Mouse (Mus musculus): ENCODE measurements around the gene Pde3a.

Pde3a gene

DNA sequence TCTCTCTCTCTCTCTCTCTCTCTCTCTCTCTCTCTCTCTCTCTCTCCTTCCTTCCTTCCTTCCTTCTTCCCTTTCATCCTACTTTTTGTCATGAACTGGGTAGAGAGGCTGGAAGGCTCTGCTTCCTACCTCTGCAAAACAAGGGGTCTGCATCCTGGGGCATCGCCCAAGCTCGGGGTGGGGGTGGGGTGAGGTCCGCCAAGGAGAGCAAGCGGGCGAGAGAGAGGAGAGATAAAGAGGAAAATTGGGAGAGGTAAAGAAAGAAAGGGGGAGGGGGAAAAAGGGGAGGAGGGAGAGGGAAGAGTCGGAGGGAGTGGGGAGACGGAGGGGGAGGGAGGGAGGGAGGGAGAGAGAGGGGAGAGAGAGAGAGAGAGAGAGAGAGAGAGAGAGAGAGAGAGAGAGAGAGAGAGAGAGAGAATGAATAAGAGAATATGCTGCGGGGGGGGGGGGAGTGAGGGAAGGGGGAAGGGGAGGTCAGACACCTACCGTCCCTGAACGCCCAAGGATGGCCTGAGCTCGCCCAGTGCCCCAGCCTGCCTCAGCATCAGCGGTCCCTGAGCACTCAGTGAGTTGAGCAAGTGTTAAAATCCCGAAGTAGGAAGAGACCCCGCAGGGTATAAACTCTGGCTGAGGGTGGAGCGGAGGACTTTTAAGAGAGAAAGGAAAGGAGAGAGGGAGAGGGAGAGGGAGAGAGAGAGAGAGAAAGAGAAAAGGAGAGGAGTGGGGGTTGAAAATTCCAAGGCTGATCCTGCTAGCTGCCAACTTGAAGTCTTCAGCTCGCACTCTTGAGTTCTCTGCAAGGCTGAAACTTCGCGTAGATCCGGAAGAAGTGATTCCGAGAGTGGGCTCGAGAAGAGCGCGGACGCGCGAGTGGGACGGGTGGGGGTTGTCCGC is at the start of gene Pde3a:
Gene Pde3a (plus strand): TSS at position 579 of the 894 bp plus-strand sequence.
- no peak for DNase-seq (ENCODE audit: low read depth)

DNA sequence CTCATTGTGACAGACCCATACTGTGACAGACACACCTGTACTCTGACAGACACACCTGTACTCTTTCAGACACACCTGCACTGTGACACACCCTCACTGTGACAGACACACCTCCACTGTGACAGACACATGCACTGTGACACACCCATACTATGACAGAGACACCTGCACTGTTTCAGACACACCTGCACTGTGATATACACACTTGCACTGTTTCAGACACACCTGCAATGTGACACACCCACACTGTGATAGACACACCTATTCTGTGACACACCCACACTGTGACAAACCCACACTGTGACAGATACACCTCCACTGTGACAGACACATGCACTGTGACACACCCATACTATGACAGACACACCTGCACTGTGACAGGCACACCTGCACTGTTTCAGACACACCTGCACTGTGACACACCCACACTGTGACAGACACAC is 48.9 kb upstream of the Pde3a start:
- DNase-seq (ENCODE audit: low read depth) = no peak

DNA sequence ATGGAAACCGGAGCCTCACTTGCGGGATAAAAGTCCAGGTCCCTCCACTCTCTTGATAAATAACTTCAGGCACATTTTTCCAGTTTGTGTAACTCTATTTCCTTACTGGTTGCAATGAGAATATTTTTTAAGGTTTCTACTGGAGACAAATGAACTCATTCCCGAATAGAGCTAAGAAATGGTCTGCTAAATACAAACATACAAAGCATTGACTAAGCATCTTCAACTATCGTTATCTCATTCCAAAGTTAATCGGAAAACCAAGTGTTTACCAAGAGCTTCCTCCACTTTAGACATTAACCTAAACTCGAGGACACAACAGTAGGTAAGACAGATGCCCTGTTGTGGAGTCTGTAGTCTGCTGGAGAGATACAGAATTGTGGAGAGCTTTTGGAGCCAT is 41.5 kb upstream of the Pde3a start:
- no peak for DNase-seq (ENCODE audit: low read depth)

DNA sequence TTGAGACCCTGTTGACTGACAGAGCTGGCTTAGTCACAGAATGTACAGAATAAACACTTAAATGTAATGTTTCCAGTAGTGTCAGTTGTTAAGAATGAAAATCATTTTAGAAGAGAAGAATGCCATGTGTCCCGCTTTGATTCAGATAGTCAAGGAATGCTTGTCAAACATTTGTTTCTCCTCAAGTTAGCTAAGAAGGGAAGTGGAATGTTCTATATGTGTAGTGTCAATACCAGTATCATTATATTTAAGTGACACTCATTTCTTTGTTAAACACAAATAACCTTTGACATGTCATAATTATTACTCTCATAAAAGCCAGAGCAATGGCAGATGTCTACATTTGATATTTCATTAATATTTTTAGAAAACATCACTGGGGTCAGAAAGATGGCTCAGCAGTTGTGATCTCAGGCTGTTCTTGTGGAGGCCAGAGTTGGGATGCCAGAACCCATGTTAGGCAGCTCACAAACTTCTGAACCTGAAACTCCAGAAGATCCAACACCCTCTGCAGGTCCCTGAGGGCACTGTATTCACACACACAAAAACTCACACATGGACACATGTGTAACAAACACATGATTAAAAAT is 40.7 kb upstream of the Pde3a start:
- no peak for DNase-seq (ENCODE audit: low read depth)

DNA sequence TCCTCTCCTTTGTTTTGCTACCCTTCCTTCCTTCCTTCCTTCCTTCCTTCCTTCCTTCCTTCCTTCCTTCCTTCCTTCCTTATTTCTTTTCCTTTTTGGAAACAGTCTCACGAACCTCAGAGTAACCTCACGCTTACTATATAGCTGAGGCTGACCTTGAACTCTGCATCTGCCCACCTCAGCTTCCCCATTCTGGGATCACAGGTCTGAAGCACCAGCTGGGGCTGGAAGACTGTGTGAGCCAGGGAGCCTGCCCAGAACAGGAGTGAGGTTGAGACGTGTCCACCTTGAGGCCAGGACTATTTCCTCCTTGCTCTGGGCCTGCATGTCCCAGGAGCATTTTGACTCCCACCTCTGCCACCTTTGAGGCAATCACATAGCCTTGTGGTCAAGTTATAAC is 39.0 kb upstream of the Pde3a start:
- no peak for DNase-seq (ENCODE audit: low read depth)

DNA sequence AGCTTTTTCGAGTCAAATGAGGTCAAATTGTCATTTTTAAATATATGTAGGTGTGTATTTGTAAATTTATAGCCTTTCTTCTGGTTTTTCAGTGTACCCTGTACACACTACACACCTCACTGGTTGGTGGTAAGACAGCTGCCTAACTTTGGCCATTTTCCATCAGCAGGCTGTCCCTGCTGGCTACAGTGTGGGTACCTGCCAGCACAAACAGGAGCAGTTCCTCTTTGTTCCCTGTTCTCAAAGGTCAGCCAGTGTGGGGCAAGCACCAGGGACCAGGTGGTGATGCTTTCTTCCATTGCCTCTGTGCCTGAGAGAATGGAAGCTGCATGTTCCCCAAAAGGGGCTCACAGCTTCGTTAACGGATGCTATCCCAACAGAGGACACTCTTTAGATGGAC is 28.0 kb upstream of the Pde3a start:
- DNase-seq (ENCODE audit: low read depth) = no peak

DNA sequence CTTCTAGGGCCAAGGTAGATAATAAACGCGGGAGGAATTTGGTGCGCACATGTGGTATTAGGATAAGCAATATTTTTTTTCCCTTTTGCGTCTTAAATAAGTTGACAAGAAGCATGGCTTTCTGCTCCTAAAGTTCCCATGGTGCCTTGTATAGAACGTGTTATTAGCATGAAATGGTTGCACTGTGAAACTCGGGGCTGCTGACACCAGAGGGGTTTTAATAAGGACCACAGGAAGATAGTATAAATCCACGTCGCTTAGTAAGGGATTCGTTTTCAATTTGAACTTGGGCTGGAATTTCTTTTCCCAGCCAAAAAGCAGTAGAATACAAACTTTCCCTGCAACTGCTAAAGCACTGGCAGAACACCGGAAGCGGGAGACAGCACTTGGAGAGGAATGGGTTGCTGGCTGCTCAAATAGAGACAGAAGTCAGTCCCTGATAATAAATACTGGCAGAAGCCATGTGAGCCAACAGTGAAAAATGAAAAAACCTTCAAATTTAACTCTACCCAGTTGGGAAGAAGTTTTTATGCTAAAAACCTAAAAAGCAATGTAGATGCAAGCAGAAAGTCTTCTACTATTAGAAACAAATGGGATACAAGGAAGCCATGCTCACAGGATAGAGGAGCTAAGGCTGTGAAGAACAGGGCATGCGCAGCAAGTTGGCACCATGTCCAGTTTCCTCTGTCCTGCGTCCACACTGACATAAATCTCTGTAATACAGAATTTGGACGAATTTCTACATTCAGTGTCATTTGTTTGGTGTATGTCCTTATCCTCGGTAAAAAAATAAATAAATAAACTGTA is 22.0 kb upstream of the Pde3a start:
- no peak for DNase-seq (ENCODE audit: low read depth)

DNA sequence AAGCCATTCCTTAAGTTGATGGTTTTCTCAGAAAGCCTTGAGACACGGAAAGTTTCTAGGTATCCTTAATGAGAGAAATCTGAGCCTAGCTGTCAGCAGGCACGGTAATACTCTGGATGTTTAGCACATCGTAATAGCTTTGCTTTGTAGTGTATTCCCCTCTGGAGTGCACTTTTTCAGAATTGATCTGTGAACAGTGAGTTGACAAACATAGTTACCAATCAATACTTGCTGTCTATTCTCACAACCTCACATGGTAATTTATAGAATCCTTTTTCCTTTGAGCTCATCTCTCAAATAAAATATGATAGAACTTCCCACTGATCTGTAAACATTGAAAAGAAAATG is 21.4 kb upstream of the Pde3a start:
- DNase-seq (ENCODE audit: low read depth) = no peak

DNA sequence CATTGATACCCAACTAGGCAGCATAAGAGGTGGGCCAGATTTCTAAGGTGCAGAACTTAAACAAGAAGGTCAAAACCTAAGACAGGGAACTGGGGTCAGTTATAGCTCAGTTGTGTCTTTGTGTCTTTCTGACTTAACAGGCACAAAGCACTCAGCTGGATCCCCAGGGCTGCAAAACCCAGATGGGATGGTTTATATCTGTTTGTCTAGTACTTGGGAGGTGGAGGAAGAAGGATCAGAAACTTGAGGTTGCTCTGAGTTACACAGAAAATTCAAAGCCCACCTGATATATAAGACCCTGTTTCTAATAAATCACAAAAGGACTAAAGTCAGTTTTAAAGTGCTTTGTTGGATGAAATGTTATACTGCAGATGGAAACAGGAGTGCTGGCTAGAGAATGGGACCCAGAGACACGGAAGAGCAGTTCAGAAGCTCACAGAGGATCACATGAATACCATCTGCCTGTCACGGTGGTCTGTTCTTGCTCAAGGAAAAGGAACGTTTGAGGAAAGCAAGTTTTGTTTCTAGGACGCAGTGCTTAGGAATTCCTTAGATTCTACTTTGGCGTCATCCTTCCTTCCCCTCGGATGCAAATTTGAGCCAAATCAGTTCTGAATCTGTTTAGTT is 16.2 kb upstream of the Pde3a start:
- no peak for DNase-seq (ENCODE audit: low read depth)

DNA sequence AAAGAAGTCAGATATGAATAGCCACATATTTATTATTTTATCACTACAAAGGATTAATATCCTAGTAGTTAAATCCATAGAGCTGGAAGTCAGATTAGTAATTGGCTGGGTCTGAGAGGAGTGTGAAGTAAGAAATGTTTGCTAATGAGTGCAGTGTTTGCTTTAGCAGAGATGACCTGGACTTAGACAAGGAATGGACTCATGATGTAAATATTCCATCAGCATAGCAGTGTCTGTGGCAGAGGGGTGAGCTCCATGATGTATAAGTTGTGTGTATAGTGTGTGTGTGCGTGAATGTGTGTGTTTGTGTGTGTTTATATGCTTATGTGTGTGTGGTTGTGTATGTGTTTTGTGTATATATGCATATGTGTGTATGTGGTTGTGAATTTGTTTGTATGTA is 7.3 kb upstream of the Pde3a start:
- no peak for DNase-seq (ENCODE audit: low read depth)

DNA sequence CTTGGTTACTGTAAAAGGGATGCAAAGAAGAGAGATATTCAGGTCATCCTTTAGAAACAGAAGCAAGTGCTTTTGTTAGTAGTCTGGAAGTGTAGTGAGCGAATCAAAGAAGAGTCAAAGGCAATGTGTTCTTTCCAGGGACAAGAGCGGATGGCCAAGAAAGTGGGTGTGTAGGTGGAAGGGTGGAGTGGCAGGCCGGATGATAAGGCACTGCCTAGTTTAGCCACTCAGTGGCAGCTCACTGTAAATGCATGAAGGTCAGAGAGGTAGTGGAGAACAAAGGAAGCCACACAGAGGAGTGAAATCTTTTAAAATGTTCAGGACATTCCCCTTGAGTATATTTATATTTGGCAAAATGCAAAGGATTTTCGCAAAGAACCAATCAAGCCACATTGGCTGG is 4.0 kb upstream of the Pde3a start:
- DNase-seq (ENCODE audit: low read depth) = no peak

DNA sequence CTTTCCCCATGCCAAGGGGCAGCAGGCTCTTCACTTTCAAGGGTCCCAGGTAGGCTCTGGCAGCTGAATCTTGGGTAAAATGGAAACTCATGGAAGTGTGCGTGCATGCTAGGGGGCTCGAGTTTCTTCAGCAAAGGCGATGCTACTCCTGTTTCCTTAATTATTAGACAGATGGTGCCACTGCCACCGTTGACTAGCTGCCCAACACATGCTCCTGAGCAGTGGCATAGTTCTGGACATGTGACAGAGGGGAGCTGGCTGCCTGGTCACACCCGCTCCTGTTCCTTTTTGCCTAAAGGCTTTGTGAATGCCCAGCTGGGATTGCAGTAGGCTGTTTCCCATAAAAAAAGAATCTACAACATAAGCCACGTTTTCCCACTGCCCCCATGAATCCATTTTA is 2.7 kb upstream of the Pde3a start:
- DNase-seq (ENCODE audit: low read depth) = no peak

DNA sequence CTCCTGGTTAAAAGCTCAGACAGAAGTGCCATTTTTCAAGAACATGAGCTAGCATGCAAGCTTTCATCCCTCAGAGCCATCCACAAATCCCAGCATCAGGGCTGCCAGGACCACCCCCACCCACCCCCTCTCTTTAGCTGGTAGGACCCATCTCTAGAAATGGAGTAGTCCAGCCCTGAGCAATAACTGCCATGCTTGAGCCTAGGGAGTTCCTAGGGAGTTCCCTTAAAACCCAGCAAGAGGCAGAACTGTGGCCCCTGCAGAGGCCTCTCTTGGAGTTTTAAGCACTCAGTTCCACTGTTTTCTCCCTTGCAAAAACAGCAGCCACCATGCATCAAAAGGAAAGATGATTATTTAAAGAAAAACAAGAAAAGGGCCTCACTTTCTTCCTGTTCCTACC is 988 bp upstream of the Pde3a start:
- no peak for DNase-seq (ENCODE audit: low read depth)

DNA sequence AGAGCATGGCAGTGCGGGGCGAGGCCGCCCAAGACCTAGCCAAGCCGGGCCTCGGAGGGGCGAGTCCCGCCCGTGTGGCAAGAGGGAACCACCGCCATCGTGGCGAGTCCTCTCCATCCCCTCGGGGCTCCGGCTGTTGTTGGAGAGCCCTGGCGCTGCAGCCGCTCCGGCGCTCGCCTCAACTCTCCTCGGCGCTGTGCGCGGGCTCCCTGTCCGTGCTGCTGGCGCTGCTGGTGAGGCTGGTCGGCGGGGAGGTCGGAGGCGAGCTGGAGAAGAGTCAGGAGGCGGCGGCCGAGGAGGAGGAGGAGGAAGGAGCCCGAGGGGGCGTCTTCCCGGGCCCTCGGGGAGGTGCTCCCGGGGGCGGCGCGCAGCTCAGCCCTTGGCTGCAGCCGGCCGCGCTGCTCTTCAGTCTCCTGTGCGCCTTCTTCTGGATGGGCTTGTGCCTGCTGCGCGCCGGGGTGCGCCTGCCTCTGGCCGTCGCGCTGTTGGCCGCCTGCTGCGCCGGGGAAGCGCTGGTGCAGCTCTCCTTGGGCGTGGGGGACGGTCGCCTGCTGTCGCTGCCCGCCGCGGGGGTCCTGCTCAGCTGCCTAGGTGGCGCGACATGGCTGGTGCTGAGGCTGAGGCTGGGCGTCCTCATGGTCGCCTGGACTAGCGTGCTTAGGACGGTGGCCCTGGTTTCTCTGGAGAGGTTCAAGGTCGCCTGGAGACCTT is 671 bp downstream of the Pde3a start:
- DNase-seq (ENCODE audit: low read depth) = no peak

DNA sequence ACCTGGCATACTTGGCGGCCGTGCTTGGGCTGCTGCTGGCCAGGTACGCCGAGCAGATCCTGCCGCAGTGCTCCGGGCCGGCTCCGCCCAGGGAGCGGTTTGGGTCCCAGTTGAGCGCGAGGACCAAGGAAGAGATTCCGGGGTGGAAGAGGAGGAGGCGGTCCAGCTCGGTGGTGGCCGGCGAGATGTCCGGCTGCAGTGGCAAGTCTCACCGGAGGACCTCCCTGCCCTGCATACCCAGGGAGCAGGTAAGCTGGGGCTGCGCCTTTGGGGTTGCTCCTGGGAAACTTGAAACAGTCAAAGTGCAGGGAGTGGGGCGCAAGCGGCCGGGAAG is 1.2 kb downstream of the Pde3a start:
- no peak for DNase-seq (ENCODE audit: low read depth)

DNA sequence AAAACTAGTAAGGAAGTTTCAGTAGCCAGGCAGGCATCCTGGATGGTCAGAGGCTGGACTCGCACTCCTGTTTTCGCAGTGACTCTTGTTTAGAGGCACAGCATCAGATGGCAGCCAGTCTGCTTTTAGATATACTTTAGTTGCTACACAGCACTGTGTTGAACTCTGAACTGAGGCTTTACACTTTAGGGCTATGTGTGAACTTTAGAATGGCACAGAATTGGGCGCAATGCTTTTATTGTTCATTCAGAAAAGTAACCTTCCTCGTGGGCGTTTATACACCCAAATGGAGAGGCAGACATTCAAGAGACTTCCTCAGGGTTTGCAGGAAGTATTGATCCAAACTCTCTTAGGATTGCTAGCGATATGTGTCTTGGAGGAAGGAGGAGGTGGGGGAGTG is 1.9 kb downstream of the Pde3a start:
- DNase-seq (ENCODE audit: low read depth) = no peak

DNA sequence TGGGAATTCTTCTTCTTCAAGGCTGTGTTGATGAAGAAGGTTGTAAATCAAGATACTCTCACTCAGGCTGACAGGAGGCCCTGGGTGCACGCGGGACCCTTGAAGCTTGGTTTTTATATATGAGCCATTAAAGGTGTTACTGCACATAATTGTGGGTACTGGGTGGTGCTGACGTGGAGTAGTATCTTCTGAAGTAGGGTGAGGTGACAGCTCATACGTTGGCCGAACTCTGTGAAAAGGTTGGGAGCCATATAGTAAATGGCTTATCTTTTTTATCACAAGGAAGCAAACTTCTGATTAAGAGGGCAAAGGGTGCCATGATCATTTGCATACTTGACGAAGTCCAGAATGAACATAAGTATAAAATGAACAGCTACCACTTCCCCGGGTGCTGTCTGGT is 3.5 kb downstream of the Pde3a start:
- DNase-seq (ENCODE audit: low read depth) = no peak

DNA sequence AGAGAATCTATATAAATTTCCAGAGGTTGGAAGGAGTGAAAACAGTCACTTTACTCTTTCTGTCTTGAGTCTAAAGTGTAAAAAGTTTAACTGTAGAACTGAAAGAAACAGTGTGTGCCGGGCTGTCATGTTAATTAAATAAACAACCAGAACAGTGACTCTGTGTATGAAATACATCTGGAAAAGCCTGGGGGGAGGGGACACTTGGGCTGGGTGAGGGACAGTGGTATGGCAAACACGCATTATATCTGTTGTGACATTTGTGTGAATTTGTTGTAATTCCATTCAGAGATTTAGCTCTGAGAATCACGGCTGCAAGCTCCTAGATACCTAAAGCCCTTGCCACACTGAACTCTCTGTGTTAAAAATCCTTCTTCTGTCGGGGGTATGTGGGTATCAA is 5.9 kb downstream of the Pde3a start:
- DNase-seq (ENCODE audit: low read depth) = no peak

DNA sequence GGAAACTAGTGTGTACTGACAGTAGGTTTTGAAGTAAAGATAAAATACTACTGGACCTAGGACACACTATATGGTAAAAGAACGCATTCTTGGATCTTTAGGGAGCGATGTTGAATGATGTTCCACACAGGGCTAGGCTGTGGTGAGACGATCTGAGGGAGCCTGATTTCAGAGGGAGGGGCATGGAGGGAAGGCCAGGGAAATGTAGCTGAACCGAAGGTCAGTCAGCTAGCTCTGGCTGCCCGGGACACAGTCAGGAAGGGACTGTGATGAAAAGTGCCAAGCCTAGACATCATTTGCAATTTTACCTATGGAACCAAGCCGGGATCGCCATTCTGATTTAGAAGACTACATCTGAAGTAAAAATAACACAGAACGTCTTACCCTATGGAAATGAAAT is 7.8 kb downstream of the Pde3a start:
- DNase-seq (ENCODE audit: low read depth) = no peak

DNA sequence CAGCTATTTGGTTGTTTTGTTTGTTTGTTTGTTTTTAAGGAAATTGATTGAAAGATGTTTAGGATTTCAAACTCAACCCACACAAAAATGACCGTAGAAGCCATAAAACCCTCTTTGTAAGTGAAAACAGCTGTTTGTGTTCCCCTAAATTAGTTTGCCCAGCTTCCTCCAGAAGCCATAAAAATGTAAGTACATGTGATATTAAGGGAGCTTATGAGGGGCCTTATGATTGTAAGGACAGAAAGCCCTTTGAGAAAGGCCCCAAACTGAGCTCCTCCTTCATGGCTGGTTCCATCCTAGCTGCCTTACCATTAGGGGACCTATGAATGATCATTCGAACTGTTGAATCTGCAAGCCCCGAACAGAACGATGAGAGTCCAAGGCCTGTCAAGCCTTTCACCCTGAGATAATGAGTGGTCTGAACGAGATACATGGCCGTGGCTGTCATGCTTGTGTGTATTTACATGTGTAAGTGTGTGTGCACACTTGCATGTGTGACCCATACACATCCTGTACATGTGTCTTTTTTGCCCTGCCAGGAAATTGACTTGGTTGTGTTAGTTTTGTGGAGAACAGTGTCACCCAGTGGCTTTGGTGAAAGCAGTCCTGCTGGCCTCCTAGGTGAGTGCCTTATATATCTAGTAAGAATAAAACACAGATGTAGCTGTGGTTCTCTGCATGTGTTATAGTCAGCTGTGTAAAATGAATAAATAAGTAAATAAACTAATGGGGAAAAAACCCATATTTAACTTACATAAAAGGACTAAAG is 8.5 kb downstream of the Pde3a start:
- DNase-seq (ENCODE audit: low read depth) = no peak

DNA sequence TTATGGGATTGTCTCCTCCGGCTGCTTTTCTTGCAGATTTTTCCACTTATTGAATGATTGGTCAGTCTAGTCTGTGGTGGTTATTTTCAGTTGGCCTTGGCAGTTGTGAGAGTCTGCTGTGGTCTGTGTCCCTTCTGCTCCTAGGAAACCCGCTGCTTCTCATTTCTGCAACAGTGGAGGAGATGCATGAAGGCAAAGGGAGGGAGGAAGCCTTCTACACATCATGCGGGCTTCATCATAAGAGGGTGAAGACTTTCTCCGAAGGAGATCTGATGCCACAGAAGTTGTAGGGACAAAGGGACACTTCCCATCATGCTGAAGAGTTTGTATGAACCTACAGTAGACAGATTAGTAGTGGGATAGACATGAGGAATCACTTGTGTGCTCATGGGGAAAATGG is 16.2 kb downstream of the Pde3a start:
- no peak for DNase-seq (ENCODE audit: low read depth)

Measured in induced T-regulatory cell, adult 2 months (primary cell).